Mouse (Mus musculus) brain, embryonic 14.5 days (tissue): ENCODE measurements around the gene Gm49337.

ENCODE experiments used
- CTCF ChIP-seq: fragments of 200-500 bp; IDR thresholded peaks from 2 replicates; pipeline ENCODE4 v1.5.1; 2012; ENCODE audit warnings: inconsistent platforms, mild to moderate bottlenecking, moderate library complexity, borderline replicate concordance; ENCODE audit not compliant: insufficient read depth, insufficient read length; ENCODE audit errors: extremely low read depth
- POLR2A ChIP-seq: fragments of 200-500 bp; IDR thresholded peaks from 2 replicates; pipeline ENCODE4 v1.6.1; 2012; ENCODE audit warnings: mild to moderate bottlenecking, inconsistent platforms, borderline replicate concordance; ENCODE audit not compliant: poor library complexity, insufficient read depth, insufficient read length, severe bottlenecking; ENCODE audit errors: extremely low read depth

DNA sequence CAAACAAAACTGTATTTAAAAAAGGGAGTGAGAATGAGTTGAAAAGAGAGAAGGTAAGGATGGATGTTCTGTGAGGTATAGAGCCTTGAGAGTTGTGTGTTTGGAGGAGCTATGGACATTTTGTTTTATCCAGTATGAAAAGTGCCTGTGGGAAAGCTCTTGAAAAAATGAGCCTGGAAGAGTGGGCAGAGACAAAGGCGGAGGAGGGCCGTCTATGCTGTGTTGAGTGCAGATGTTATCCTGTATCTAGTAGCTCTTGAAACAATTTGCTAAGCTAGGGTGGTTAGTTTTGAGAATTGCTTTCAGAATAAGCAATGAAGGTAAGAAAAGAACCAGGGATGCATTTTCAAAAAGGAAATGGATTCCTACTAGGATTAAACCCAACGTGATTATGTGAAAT, 70.2 kb downstream of the Gm49337 start:
- TF ChIP-seq CTCF (no peak), POLR2A (no peak)
